Mouse (Mus musculus): ENCODE results near the gene 2310007B03Rik.
"Not testable (repeated sequence)": the region's sequence is repeated elsewhere in the genome, so short reads cannot be mapped to it uniquely, and the experiment has no call there.

DNA sequence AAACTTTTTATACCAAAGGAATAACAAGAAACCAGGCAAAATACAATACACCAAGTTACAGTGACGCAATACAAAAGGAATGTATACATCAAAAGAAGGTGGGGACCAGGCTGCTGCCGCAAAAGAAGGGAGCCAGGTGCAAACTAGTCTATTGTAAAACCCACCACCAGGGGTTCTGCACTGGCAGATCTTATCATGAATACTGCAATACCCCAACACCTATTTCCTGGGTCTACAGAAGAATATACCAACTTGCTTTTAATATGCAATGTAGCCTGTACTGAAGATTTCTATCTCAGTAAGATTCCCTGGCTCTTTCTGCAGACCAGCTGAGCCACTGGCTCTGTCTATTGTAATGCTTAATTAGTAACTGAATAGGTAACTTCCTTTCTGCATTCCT, 36.7 kb upstream of the 2310007B03Rik start:
- TF ChIP-seq CTCF (IDR thresholded peaks at IDR 0.05; ENCODE audit: borderline replicate concordance, control insufficient read depth, extremely low read depth, insufficient read depth, low read length, poor library complexity); POLR2A (IDR thresholded peaks at IDR 0.05; ENCODE audit: control insufficient read depth, extremely low read depth, insufficient read depth, low read length, poor library complexity): not testable (repeated sequence)
